Mouse (Mus musculus): Measurements from ENCODE around the gene Ndnf.
A peak's percentile ranks its signal among the peaks of the same experiment; 100 is the strongest.

The Ndnf gene

DNA sequence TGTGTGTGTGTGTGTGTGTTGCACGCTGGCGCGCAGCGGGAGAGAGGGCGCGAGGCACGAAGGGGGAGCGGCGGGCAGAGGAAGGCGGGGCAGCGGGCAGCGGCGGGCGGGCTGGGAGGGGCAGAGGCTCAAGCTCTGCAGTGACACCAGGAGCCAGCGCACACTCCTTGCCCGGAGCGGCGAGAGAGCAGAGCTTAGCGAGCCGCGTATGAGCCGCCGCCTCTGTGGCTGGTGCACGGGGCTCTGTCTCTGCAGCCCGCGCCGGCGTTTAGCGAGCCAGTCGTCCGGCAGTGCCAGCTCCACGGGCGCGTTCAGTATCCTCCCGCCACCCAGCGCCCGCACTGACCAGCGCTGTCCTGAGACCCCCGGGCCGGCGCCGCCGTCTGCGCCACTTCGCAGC, at the start of gene Ndnf:
Ndnf (plus strand) TSS at position 140 of the 400 bp plus-strand sequence.
- DNase-seq (ENCODE audit: low read depth, low spot score), result peak; percentile 65

DNA sequence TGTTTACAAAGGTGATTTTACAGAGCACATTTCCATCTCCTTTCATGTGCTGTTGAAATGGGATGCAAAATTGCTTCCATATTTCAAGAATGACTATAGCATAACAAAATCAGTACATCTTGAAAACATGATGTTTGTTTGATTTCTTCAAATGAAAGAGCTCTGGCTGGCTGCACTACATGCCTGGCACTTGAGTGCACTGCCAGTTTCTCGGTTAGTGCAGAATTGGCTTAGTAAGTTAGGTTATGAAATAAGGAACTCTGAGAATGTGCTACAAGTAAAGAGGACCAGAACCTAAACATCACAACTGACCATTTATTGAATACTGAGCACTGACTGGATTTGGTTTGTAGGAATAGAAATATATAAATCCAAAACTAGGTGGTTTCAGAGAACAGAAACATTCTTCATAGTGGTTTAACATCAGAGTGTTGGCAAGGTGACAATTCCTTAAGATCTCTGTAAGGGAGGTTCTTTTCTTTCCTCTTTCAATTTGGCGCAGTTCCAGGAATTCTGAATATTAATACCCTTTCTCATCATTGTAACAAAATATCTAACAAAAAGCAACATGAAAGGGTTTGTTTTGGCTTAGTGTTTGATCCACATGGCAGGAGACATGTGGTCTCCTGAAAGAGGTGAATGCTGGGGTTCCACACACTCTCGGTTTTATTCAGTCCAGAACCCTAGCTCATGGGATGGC, 48.2 kb upstream of the Ndnf start:
- no peak for DNase-seq (ENCODE audit: low read depth, low spot score)

DNA sequence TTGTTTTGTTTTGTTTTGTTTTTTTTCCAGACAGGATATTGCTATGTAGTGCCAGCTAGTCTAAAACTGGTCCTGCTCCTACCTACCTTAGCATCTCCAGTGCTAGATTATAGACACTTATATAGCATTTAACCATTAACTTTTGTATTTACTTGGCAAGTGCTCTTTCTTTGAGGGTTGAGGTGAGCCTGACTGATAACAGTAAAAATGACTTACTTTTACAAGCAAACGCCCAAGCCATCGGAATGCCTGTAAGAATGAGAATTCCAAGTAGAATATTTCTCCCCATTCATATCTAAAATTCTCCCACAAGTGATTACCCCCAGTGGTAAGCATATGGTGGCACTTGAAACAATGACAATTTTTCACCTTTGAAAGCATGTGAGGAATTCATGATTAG, 40.8 kb upstream of the Ndnf start:
- DNase-seq (ENCODE audit: low read depth, low spot score), result no peak

DNA sequence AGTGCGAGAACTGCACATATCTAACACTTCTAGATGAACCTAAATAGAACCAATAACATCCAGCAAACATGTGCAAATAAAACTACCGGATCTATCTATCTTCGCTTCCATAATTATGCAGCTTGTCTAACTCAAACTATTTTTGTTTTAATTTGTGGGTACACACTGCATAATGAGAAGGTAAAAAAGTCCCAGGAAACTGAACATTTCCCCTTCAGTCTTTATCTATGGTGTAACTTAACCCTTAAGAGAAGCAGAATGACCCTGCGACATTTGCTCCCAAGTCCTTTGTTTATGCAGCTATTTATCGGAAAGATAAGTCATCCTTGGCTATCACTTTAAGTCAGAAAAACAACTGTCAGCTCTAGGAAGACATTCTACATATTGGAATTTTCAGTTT, 39.2 kb upstream of the Ndnf start:
- DNase-seq (ENCODE audit: low read depth, low spot score), result no peak

DNA sequence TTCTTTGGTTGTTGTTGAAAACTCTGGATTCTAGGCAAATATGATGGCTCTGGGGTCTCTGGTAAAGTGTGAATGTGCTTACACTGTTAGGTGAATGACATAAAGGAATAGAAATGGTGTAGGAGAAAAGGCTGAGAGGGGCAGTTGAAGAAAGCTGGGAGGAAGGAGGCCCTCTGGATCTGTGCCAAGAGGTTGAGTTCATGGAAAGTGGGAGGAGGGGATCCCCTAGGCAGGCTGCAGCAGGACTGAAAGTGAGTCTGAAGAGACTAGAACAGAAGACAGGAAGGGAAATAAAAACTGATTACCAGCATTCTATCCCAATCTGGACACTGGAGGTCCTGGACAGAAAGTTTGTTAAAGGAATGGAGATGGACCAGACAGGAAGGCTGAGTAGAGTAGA, 29.0 kb upstream of the Ndnf start:
- DNase-seq (ENCODE audit: low read depth, low spot score), result no peak

DNA sequence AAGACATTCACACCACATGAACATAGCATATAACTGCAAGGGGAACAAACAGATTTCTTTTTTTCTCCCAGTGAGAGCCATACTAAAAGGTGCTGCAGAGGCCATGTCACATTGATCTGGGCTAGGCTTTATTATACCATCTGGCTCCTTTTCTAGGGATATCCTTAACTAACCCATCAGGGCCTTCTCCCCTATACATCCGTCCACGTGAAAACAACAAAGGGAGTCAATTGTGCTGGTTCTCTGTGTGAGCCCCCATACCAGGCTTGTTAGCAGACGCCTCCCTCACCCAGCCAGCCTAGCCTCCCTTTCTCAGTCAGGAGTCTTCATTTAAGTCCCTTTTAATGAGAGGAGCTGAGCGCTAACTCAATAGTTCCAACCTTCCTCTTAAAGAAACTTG, 27.3 kb upstream of the Ndnf start:
- DNase-seq (ENCODE audit: low read depth, low spot score), result no peak

DNA sequence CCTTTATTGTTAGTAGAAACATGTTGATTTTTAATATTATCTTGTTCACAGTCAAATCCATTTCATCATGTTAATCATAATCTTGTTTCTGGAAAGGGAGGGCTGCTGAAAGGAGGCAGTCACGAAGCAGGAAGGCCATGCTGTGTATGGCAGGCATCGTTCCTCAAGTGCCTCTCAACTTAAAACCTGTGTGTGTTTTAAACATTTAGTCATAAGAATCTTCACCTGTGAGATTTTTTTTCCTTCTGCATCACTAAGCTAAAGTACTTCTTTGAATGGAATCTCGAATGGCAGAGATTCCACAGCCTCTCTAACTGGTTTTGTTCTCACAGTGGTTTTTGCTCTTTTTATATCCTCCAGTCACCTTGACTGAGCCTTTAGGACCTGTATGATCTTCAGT, 25.0 kb upstream of the Ndnf start:
- DNase-seq (ENCODE audit: low read depth, low spot score), result no peak

DNA sequence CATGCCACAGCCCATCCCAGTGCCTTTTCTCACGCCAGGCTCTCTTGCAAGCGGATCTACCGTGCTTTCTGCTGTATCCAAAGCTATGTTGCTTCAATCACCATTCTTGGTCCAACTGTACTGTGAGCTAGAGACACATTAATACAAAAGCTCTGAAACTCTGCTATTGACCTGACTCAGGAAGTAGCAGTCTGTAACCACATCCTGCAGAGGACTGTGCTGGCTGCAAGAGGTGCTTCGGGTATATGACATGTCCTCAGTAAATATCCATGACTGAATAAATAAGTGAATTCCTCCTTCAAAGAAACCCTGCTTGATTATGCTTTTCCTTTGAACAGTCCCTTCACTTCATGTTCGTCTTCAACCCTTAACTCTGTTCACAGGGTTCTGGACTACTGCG, 23.7 kb upstream of the Ndnf start:
- no peak for DNase-seq (ENCODE audit: low read depth, low spot score)

DNA sequence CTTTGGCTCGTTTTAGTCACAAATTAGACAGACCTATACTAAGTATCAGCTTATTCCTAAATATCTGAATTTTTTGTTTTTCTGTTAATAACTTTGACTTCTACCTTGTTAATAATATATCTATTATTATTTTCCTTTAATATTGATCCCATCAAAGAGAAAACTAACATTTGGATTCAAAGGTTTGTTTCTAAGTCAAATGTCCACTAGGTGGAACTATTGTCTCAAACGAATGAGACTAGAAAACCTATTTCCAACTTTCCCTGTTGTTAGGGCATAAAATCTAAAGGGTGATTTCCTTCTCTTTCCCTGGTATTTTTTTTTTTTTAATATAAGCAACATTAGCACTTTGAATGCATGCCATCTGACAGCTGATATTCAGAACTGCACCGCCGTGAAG, 20.0 kb upstream of the Ndnf start:
- peak; percentile 29 for DNase-seq (ENCODE audit: low read depth, low spot score)

DNA sequence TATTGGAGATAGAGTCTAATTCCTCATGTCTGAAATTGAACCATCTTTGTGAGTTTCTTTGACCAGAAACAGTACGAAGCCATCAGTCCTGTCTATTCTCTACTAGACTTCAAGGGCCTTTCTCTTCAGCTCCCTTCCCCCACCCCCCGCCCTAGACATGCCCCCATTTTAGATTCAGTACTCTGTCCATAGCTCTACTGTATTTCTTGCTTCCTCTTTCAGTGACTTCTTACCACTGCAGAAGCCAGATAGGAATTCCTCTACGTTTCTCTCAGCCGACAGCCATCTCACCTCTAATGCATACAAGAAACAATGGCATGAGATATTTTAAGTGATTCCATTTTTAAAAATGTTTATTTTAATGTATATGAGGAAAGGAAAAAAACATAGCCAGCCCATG, 10.1 kb upstream of the Ndnf start:
- DNase-seq (ENCODE audit: low read depth, low spot score), result no peak

DNA sequence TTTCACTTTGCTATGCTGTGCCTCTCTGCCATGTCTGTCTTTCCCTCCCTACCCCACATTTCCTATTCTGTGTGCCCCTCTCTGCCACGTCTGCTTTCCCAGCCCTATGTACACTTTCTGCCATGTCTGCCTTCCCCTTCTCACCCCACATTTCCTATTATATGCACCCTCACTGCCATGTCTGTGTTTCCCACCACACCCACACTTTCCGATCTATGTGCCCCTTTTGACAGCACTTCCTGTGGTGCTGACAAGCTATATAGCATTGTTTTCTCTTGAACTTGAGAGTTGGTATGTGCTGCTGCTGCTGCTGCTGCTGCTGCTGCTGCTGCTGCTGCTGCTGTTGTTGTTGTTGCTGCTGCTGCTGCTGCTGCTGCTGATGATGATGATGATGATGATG, 9.3 kb upstream of the Ndnf start:
- DNase-seq (ENCODE audit: low read depth, low spot score), result no peak

DNA sequence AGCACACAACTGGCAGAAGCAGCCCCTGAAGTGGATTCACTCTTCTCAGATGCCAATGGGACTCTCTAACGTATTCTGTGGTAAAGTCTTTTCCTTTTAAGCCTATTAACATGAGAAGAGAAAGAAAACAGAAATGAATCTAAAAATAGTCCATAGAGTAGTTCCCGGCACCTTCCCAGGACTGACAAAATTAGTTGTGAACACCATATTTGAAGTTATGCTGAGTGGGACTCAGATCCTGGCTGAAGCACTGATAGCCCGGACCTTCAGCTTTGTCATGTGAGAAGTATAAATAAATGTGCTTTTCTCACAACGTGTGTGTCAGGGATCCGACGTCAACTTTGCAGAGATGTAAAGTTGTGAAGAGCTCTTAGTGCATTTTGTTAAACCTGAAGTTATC, 7.4 kb upstream of the Ndnf start:
- DNase-seq (ENCODE audit: low read depth, low spot score), result no peak

DNA sequence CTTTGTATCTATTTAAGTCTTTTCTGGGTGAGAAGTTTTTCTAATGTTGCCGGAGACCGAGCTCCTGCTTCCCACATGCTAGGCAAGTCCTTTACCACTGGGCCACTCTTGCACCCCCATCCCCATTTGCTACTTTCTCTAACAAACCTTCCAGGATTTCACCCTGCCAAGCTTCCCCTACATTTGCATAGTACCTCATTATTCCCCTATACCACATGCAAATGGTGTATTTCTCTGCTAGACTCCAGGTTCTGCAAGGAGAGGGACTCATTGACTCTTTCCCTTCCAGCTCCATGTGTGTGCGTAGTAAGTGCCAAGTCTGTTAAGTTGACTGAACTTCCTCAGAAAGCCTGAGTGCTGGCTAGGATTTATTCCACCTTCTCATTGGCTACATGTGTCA, 5.1 kb upstream of the Ndnf start:
- DNase-seq (ENCODE audit: low read depth, low spot score), result no peak

DNA sequence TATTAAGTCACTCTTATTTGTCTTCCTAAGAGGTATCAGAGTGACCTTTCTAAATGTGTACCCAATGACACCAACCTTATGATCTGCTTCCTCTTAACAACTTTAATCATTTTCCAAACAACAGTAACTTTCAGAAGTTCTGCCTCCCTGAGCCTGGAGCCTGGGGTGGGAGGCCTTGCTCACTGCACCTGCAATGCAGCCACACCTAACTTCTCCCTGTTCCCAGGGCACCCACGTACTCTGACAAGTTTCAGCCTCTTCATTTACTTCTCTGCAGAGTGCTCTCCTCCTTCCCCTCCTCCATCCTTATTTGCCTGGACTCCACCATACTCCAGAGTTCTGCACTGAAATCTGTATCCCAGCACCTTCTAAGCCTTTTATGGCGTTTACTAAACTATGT, 1.4 kb upstream of the Ndnf start:
- DNase-seq (ENCODE audit: low read depth, low spot score), result no peak

DNA sequence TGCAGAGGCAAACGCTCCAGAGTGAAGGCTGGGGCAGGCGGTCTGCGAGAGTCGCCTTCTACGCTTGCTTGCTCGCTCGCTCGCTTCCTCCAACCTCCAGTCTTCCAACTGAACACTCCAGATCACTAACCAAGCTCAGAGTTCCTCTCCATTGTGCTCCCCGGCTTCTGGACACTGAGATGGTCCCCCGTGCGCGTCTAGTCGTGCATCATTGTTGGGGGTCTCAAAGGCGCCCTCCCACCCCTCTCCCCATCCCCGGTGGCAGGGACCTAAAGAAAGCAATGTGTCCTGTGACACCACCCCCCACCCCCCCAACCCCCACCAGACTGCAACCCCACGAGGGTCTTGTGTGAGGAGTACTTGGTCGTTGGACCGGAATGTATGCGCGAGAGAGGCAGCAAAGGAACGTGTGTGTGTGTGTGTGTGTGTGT, 394 bp upstream of the Ndnf start:
- DNase-seq (ENCODE audit: low read depth, low spot score), result no peak

DNA sequence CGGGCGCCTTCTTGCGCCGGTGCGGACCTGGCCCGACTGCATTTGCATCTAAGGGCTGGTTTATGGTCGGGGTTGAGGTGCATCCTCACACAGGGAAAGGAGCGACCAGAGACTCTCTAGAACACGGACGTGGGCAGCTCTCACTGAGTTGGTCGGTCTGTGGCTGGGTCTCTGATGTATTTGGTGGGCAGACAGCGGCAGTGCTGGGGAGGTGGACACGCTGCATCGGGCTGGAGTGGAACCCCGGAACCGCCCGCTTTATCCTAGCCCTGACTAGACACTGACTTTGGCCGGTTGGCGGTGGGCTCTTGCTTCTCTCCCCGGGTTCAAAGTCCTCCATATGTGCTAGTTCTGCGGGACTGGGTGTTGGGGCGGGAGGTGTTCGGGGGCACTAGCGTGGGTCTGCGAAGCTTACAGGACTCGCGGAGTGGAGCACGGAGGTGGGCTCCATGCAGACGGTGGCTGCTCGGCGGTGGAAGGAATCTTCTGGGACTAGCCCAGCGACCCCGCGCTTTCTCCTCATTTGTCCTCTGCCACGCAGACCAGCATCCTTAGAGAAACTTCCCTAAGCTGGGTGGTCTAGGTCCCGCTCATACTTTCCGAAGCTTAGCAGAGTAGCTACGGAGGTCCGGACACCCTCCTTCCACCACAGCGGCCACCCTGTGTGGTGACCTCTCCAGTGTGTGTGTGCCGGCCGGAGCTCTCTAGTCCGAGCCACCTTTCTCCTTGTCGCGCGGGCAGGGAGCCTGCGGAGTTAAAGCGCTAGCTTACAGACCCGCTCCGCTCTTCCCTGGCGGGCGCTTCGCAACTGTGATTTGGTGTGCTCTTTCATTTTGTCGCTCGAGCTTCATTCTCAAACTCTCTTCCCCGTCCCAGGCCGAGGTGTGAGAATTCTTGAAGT, 991 bp downstream of the Ndnf start:
- no peak for DNase-seq (ENCODE audit: low read depth, low spot score)

DNA sequence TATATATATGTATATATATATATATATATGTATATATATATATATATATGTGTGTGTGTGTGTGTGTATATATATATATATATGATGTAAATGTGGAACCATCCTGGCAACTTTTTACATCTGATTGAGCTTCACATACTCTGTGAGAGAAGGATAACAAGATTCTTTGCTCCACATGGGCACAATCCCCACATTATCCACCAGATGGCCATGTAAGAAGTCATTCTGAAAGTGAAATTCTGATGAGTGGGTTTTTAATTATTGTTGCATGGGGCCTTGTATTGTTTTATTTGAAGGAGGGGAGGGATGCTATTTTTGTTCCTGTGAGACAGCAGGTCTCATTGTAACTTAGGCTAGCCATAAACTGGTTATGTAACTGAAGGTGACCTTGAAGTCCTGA, 22.5 kb downstream of the Ndnf start:
- no peak for DNase-seq (ENCODE audit: low read depth, low spot score)

DNA sequence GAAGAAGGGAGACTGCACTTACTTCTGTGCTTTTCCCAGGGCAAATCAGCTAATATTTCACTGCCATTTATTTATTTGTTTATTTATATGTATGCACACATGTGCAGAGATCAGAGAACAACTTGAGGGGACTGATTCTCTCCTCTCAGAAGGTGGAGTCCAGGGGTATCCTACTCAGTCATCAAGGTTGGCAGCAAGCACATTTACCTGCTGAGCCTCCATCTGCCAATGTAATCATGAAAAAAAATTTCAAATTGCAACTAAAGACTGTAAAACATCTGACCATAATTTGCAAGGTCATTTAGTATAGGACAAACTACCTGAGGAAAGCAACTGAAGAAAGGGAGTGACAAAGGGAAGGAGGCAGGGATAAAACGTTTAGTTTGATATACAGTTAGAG, 49.3 kb downstream of the Ndnf start:
- DNase-seq (ENCODE audit: low read depth, low spot score), result no peak

DNA sequence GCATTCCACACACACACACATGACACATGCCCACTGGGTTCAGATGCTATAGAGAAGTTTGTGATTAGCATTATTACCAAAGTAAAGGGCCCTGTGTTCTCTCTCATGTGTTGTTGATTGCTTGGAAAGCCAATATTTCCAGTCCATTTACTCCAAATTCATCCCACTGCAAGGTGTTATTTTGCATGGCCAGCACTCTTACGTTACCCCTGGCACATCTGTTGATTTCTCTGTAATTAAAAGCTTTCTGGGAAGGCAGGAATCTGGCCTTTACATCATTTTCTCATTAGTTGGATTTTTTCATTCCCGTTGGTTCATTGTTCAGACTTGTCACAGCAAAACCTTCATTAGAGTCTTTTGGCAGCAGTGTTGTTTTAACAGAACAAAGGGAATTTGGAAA, 54.3 kb downstream of the Ndnf start:
- no peak for DNase-seq (ENCODE audit: low read depth, low spot score)

DNA sequence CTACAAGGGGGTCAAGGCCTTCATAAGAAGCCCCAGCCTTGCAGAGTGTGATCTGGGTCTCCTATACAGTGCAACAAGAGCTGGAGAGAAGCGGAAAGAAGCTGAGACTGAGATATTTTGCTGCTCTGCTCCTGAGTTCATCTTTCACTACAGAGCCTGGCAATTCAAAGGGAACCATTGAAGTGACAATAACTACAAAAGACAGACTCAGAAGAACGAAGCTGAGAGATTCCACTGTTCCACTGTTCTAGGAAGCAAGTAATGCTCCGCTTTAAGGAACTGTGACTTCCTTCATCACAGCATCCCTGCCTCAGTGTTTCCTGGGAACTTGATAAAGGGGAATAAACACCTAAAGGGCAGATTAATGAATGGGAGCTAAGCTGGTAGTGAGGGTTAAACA, 56.9 kb downstream of the Ndnf start:
- no peak for DNase-seq (ENCODE audit: low read depth, low spot score)

DNA sequence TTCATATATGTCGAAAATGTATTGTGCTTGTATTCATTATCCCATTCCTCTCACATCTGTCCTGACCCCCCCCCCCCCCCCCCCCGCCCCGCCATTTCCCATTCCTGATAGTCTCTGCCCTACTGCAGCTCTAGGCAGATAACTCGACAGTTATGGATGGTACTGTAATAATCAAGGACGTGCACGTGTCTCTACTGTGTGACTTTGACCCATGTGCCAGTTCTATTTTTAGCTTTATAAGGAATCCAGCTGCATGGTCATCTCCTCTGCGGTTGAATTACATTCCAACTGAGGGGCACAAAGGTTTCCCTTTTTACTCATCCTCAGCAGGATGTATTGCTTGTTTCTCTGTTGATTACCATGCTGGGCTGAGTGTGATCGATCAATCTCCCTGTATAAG, 68.1 kb downstream of the Ndnf start:
- DNase-seq (ENCODE audit: low read depth, low spot score), result no peak

DNA sequence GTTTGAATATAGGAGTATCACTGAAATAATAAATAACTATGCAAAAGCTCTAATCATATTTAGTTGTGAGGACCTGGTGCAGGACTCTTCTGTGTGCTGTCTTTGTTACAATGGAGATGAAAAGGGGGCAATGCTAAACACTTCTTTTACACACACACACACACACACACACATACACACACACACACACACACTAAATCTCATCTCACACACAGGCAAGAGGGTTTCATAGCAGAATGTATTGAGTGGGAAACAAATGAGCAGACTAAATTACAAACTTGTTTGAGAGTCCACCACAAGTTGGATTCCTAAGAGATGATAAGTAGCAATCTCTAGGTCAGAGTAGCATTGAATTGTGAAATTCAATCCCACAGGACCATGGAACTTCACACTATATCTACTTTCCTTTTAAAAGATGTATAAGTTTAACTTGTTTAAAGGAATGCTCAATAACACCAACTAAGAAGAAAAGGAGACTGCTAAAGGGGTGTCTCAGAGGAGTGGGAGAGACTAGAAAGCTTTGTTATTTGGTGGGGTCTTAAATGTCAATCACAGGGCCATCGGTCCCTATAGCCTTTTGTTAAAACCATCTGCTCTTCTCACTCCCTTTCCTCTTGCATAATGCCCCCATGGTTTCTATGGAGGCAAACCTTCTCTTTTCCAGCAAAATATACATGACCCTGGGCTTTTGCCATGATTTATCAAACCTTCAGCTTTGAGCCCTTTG, 71.9 kb downstream of the Ndnf start:
- no peak for DNase-seq (ENCODE audit: low read depth, low spot score)

DNA sequence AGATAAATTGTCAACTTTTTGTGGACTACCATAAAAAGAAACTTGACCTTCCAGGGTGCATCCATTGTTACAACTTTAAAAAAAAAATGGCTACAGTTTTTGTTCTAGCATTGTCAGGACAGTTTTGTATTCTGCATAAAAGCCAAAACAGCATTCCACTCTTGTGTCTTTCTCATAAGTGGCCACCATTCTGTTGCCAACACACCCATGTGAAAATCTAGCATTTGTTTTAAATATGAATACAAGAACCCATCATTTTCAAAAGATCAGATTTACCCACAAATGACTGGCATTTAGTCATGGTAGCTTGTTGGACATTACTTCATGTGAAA, 72.4 kb downstream of the Ndnf start:
- DNase-seq (ENCODE audit: low read depth, low spot score), result no peak

All from retina, postnatal 7 days (tissue).